Mouse (Mus musculus) cerebellum, adult 2 months (tissue): Measurements from ENCODE around the gene Bpifb4. TPM values are rescaled to one million over a fixed set of nuclear protein-coding genes. Genes with fewer than 3 reads are reported as not detected.

Source experiments
- DNase-seq, 2 experiments: peaks; one replicate each; pipeline ENCODE4 v3.0.0; 2021
- H3K27ac ChIP-seq: fragments of 200-500 bp; 2 replicates; pipeline ENCODE4 v1.5.1; 2012; ENCODE audit warnings: low read length, control low read depth, inconsistent platforms; ENCODE audit not compliant: insufficient read depth
- H3K27me3 ChIP-seq: fragments of 200-500 bp; 2 replicates; pipeline ENCODE4 v1.6.1; 2012; ENCODE audit warnings: inconsistent platforms, mild to moderate bottlenecking, low read length, moderate library complexity; ENCODE audit not compliant: control insufficient read depth, insufficient read depth
- H3K4me1 ChIP-seq: fragments of 200-500 bp; 2 replicates; pipeline ENCODE4 v1.6.1; 2011; ENCODE audit warnings: low read length; ENCODE audit not compliant: control insufficient read depth, insufficient read depth
- H3K4me3 ChIP-seq: fragments of 200-500 bp; replicated peaks from 2 replicates; pipeline ENCODE3; 2011; ENCODE audit warnings: mild to moderate bottlenecking, low read depth, low read length, control low read depth; ENCODE audit not compliant: insufficient read depth
- CTCF ChIP-seq: fragments of 200-500 bp; IDR thresholded peaks from 2 replicates; pipeline ENCODE4 v1.5.1; 2011; ENCODE audit warnings: low read depth, mild to moderate bottlenecking, control low read depth, low read length, moderate library complexity, borderline replicate concordance; ENCODE audit not compliant: insufficient read depth
- POLR2A ChIP-seq: fragments of 200-500 bp; IDR thresholded peaks from 2 replicates; pipeline ENCODE4 v1.6.1; 2011; ENCODE audit warnings: low read length, control low read depth, borderline replicate concordance; ENCODE audit not compliant: insufficient read depth
- WGBS: fragments of 180-500 bp; shearing (Covaris S2); methylation state at CpG from one replicate; pipeline ENCODE4 v1.1.7; 2018; 5-methylcytosine and 5-hydroxymethylcytosine counted together
- polyA plus RNA-seq: library from polyadenylated mRNA; depleted of rRNA; stranded (reverse); fragments of >200 nt; gene quantifications from 2 replicates; pipeline ENCODE4 v1.2.3, GENCODE M21; 2012; rRNA removed

The Bpifb4 gene
- 0.05 and 0.13 TPM in 2 replicates for polyA plus RNA-seq

DNA sequence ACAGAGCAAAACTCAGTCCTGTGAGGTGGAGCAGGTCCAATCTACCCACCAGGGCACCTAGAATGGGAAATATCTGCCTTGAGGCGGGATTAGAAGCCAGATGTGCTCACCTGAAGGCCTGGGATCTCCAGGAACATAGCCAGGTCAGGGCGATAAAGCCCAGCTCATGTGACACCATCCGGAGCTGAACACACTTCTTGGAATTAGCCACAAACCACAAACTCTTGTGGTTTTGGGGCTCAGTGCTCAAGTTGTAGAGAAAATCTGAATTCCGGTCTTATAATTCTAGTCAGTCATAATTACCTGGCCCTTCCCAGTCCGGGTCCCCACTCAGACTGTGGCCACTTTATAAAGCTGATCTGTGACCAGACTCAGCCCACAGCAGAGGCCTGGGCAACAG, at the start of gene Bpifb4:
Bpifb4 (plus strand) TSS at position 370 of the 400 bp plus-strand sequence.
- no peaks in the 10 kb centered on the region for H3K27me3 ChIP-seq
- H3K4me1 ChIP-seq = no peaks in the 10 kb centered on the region
- H3K27ac ChIP-seq = no peak within 1 kb of the TSS
- no peak for DNase-seq
- H3K4me3 ChIP-seq = no peak within 1 kb of the TSS
- TF ChIP-seq POLR2A (no peak), CTCF (no peak)
- 90% methylated on average over 5 of the region's 5 CpGs for WGBS

DNA sequence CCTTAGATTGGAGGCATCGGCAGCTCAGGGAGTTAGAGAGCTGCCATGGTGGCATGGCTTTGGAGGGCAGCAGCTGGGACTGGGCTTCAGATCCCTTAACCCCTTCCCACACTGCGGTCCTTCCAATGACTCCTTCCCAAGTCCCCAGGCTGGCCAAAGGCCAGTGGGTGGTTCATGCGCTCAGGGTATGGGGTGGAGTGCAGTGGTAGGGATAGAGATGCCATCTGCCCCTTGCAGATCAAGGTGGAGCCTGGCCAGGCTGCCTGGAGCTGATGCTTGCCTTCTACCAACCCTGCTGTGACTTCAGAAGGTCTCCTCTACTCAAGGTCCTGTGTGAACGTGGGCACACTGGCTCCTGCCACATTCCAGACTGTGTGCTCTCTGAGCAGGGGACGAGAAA, 38.9 kb upstream of the Bpifb4 start:
- Histone ChIP-seq H3K27ac (no peak overlapping the region), H3K4me3 (no peak overlapping the region), H3K27me3 (no peaks in the 10 kb centered on the region), H3K4me1 (peaks cover 26% of the 10 kb centered on the region)
- WGBS = 36% methylated on average over 5 of the region's 5 CpGs
- TF ChIP-seq CTCF = no peak
- peak in 1 of 2 experiments; percentile 32 for DNase-seq

DNA sequence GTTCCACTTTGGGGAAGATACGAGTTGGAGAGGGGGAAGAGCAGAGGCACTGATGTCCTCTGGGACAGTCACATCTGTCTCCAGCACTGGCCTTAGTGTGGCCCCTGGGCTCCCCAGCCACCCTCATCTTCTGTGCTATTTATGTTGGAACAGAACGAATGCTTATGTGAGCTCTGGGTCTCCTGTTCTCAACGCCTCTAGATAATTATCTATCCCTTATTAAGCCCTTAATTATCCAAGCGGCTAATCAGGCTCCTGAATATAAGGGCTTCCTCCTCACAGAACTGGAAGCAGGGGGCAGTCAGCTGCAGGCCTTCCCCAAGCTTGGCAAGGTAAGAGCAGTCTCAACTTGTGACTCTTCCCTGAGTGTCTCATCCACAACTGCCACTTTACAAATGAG, 37.9 kb upstream of the Bpifb4 start, which contains the start of gene Bpifb6:
Bpifb6 (plus strand) TSS at position 301 of the 400 bp plus-strand sequence.
- TF ChIP-seq POLR2A (no peak), CTCF (no peak)
- Histone ChIP-seq H3K27me3 (no peaks in the 10 kb centered on the region), H3K4me1 (peaks cover 26% of the 10 kb centered on the region), H3K27ac (no peak within 1 kb of the TSS), H3K4me3 (no peak within 1 kb of the TSS)
- 94% methylated on average over 4 of the region's 4 CpGs for WGBS
- DNase-seq = no peak

DNA sequence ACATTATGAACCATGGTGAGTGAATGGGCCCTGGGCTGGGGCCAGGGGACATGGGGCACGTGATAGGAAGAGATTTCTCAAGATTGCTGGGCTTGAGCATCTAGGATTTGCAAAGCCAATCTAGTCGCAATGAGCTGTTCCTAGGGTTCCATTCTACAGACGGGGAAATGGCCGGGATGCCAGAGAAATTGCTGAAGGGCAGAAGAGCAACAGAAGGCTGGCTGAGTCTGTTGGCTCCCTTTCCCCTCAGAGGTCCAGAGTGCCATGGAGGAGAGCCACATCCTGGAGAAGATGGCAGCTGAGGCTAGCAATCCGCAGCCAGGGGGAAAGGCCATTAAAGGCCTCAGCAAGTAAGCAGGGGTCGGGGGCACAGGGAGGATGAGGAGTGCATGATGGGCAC, 35.3 kb upstream of the Bpifb4 start:
- DNase-seq = peak; percentile 64 to 81
- H3K27ac ChIP-seq = no peak overlapping the region
- 13% methylated on average over 6 of the region's 6 CpGs for WGBS
- no peaks in the 10 kb centered on the region for H3K27me3 ChIP-seq
- no peak overlapping the region for H3K4me3 ChIP-seq
- TF ChIP-seq POLR2A = no peak
- TF ChIP-seq CTCF = no peak
- H3K4me1 ChIP-seq = peaks cover 26% of the 10 kb centered on the region

DNA sequence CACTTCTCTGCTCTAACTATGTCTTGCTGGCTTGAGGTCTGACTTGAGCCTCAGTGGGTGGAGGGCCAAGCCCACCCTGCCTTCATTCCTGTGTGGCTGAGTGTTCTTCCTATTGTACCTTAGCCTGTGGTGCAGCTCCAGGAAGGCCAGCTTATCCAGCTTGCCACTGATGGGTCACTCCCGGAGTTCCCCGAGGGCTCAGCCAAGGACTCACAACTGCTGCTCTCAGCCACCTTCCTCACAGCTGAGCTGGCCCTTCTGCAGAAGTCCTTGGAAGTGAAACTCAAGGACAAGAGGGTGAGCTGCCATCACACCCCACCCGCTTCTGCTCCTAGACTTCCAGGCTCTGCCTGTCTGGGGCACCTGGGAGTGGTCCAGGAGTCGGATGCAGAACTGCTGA, 31.4 kb upstream of the Bpifb4 start:
- 90% methylated on average over 4 of the region's 4 CpGs for WGBS
- Histone ChIP-seq H3K4me1 (peaks cover 16% of the 10 kb centered on the region), H3K27me3 (no peaks in the 10 kb centered on the region), H3K27ac (no peak overlapping the region), H3K4me3 (no peak overlapping the region)
- TF ChIP-seq POLR2A (no peak), CTCF (no peak)
- DNase-seq = no peak

DNA sequence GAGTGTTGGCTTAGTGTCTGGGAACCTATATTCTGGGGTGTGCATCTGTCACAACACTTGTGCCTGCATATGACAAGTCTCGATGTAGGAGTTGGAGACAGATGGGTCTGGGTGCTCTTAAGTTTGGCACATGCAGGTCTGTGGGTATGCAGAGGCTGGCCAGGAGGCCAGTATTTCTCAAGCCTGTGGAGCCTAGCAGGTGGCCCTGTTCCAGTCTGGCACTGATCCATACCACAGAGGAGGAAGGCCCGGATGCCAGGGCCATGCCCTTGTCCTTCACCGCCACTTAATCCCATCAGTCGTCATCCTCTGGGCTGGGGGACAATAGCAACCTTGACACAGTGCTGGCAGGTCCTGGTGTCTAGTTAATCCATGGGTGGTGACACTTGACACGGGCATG, 23.9 kb upstream of the Bpifb4 start:
- H3K4me1 ChIP-seq = peaks cover 13% of the 10 kb centered on the region
- peak in 1 of 2 experiments; percentile 17 for DNase-seq
- no peak overlapping the region for H3K27ac ChIP-seq
- H3K27me3 ChIP-seq = no peaks in the 10 kb centered on the region
- TF ChIP-seq POLR2A (no peak), CTCF (no peak)
- WGBS = 13% methylated on average over 5 of the region's 5 CpGs
- no peak overlapping the region for H3K4me3 ChIP-seq

DNA sequence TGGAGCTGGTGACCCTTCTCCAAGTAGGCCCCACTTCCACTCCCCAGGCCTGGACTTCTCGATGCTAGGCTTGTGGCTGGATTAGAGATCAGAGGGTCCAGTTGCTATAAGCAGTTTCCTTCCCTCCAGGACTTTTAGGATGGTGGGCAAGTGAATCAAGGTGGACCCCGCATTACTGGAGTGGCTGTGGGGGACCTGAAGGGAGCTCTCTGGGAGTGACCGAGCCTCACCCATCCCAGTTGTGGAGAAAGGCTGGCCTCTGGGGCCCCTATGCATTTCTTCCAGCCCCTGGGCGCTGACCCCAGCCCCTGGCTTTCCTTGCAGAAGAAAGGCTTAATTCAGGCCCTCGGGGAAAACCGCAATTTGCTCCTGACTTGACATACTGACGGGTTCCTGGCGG, 20.1 kb upstream of the Bpifb4 start, which contains the start of gene Bpifb3:
Bpifb3 (plus strand) TSS at position 301 of the 400 bp plus-strand sequence.
- no peaks in the 10 kb centered on the region for H3K27me3 ChIP-seq
- no peak within 1 kb of the TSS for H3K4me3 ChIP-seq
- H3K4me1 ChIP-seq = peaks cover 13% of the 10 kb centered on the region
- WGBS = 70% methylated on average over 8 of the region's 8 CpGs
- no peak within 1 kb of the TSS for H3K27ac ChIP-seq
- TF ChIP-seq POLR2A = no peak
- TF ChIP-seq CTCF = no peak
- DNase-seq = no peak

DNA sequence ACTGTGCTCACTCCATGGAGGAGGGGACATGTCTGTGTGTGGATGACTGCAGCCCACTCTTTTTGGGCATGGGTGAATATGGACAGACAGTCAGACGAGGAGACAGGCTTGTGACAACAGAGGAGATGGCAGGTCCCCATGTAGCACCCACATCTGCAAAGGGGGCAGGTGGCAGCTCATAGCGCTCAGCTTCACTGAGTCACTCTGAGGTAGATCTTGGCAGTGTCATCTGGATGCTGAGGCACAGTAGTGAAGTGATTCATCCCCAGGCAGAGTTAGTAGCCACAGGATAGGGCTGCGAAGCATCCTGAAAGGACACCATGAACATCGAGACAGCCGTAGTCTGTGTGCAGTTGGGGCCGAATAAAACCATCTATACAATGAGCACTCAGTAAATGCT, 16.8 kb upstream of the Bpifb4 start:
- DNase-seq = no peak

More for the DNA sequence above, 16.8 kb upstream of the Bpifb4 start:
- TF ChIP-seq POLR2A (no peak), CTCF (no peak)
- Histone ChIP-seq H3K27me3 (no peaks in the 10 kb centered on the region), H3K4me3 (no peak overlapping the region), H3K27ac (no peak overlapping the region), H3K4me1 (no peaks in the 10 kb centered on the region)
- 85% methylated on average over 6 of the region's 6 CpGs for WGBS
